Mouse (Mus musculus) ZHBTc4 (cell line): ENCODE results near the gene Ddx19a.
"Not testable (repeated sequence)": the region's sequence is repeated elsewhere in the genome, so short reads cannot be mapped to it uniquely, and the experiment has no call there.

Experiments
- DNase-seq: peaks from one replicate; pipeline ENCODE4 v3.0.0-alpha.2; 2011; ENCODE audit warnings: low read depth, low spot score

Ddx19a gene

GRCm38 (mm10) chr8:110933272-110933671, 64.3 kb downstream of the Ddx19a start:
- DNase-seq, result no peak

GRCm38 (mm10) chr8:110932444-110932843, 65.2 kb downstream of the Ddx19a start:
- DNase-seq, result no peak

DNA sequence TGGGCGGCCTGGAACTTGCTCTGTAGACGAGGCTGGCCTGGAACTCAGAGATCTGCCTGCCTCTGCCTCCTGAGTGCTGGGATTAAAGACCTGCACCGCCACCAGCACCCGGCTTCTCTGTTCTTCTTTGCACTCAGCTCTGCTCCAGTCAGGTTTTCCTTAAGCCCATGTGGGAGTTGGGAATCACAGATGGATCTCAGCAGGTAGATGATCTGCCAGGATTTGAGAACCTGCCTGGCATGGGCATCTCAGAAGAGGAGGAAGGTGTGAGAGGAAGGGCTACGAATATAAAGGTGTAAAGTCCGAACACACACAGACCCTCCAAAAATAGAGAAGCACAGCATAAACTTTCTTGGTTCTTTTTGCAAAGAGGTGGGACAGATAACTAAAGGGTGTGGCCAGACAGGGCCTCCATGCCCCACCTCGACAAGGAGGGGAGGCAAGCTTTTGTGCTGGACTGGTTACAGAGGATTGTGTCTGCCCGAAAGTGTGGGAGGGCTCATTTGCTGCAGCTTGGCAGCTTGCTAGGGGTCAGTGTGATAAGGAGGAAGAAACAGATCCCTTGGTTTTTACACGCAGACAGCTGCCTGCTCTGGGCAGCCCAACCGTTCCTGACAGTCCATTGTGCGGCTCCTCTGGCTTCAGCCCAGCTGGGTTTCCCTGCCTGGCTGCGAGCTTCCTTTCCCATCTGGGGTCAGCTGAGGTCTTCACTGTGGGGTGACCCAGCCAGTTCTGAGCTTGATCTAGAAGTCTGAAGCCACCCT, 66.2 kb downstream of the Ddx19a start:
- no peak for DNase-seq

- DNase-seq, result not testable (repeated sequence)
These were observed 67.9 kb downstream of the Ddx19a start for GRCm38 (mm10) chr8:110929672-110930071.

- no peak for DNase-seq
These were observed 68.5 kb downstream of the Ddx19a start for GRCm38 (mm10) chr8:110929066-110929465.

DNA sequence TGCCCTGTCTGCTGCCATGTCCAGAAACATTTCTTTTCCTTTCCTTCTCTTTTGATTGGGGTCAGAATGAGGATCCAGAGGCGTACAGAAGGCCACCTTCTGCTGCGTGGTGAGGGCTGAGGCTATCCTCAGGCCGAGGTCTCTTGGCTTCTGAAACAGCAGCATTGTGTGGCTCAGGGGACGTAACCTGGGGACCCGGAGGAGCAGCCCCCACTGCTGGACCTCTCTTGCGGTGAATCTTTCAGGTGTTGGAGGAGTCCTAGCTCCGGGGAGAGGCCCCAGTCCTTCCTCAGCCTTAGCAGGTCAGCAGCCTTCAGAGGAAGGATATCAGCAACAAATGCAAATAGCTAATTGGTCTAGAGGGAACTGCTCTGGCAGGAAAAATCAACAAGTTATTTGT, 69.2 kb downstream of the Ddx19a start:
- DNase-seq, result no peak

DNA sequence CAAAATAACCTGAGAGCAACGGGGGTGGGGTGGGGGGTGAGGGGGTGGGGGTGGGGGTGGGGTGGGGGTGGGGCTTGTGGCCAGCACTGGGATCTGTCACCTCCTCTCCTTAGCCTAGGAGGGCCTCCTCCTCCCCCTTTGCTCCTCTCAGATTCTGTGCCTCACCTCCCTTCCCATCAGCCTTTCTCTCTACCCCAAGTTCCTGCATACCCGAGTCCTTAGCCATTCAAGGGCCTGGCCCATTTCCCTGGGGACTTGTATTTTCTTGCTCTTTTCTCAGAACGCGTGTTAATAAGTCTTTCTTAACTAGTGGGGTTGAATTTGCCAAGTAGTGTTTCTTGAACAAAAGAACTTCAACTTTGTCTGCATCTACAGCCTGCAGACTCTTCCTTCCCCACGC, 70.9 kb downstream of the Ddx19a start:
- DNase-seq, result no peak

DNA sequence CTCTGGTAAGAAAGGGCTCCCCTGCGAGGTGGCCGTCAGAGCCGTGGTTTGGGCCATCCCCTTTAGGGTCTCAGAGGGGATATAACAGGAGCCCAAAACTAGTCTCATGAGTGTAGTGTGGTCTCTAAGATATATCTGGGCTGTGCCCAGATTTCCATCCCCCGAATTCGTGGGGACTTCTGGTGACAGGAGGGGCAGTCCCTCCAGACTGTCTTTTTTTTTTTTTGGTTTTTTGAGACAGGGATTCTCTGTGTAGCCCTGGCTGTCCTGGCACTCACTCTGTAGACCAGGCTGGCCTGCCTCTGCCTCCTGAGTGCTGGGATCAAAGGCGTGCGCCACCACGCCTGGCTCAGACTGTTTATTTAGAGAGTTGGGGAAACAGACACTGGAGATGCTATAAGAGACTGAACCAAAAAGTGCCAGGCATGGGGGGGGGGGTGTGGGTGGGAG, 71.9 kb downstream of the Ddx19a start:
- no peak for DNase-seq
